Mouse (Mus musculus) liver, embryonic 18 days (tissue): ENCODE data around the gene Mmp25. TPM values are rescaled to one million over a fixed set of nuclear protein-coding genes. Genes with fewer than 3 reads are reported as not detected.

Source experiments
- polyA plus RNA-seq: library from polyadenylated mRNA; depleted of rRNA; stranded (reverse); fragments of >200 nt; gene quantifications from 2 replicates; pipeline ENCODE4 v1.2.3, GENCODE M21; 2012; rRNA removed

Gene Mmp25
- polyA plus RNA-seq: 1.1 and 1.3 TPM in 2 replicates

GRCm38 (mm10) chr17:23644613-23645495 is at the start of gene Mmp25:
Gene Mmp25 (minus strand): TSS chr17:23645277.

GRCm38 (mm10) chr17:23683856-23684672 is 39.0 kb upstream of the Mmp25 start, which contains the start of gene Cldn9:
Gene Cldn9 (minus strand): TSS chr17:23684026.

GRCm38 (mm10) chr17:23679127-23679835 is 34.2 kb upstream of the Mmp25 start, which contains the start of gene Cldn6:
Gene Cldn6 (plus strand): TSS chr17:23679249.

GRCm38 (mm10) chr17:23677236-23677679 is 32.2 kb upstream of the Mmp25 start, which contains the start of gene Tnfrsf12a:
Gene Tnfrsf12a (minus strand): TSS chr17:23677468.

GRCm38 (mm10) chr17:23673424-23674073 is 28.5 kb upstream of the Mmp25 start, which contains the start of the genes Hcfc1r1 and Thoc6:
Gene Hcfc1r1 (plus strand): TSS chr17:23673596.
Gene Thoc6 (minus strand): TSS chr17:23673882.

GRCm38 (mm10) chr17:23660117-23660875 is 15.2 kb upstream of the Mmp25 start, which contains the start of gene Bicdl2:
Gene Bicdl2 (plus strand): TSS chr17:23660506.

GRCm38 (mm10) chr17:23600641-23601622 is 44.1 kb downstream of the Mmp25 start, which contains the start of gene Zscan10:
Gene Zscan10 (plus strand): TSS chr17:23600856.

GRCm38 (mm10) chr17:23598582-23599552 is 46.2 kb downstream of the Mmp25 start, which contains the start of gene Zfp13:
Gene Zfp13 (minus strand): TSS chr17:23599487.

Other genes starting within 250 kb of the Mmp25 start
- not detected in 2 replicates for gene Vmn2r117, start 165.6 kb downstream of the Mmp25 start, polyA plus RNA-seq
- gene Zfp213, start 81.0 kb downstream of the Mmp25 start, polyA plus RNA-seq: 3.4 and 3.7 TPM in 2 replicates
- gene Zfp13, start 45.8 kb downstream of the Mmp25 start, polyA plus RNA-seq: 2.8 and 3.6 TPM in 2 replicates
- gene Zscan10, start 44.4 kb downstream of the Mmp25 start, polyA plus RNA-seq: 0.02 TPM in 1 of 2 replicates, not detected in the other
- 0.07 and 0.11 TPM in 2 replicates for gene Bicdl2, start 15.2 kb upstream of the Mmp25 start, polyA plus RNA-seq
- gene Hcfc1r1, start 28.3 kb upstream of the Mmp25 start, polyA plus RNA-seq: 15.2 and 19.3 TPM in 2 replicates
- gene Thoc6, start 28.6 kb upstream of the Mmp25 start, polyA plus RNA-seq: 12.8 and 12.9 TPM in 2 replicates
- 4.9 TPM in 2 replicates for gene Tnfrsf12a, start 32.2 kb upstream of the Mmp25 start, polyA plus RNA-seq
- 2.8 and 3.0 TPM in 2 replicates for gene Cldn6, start 34.0 kb upstream of the Mmp25 start, polyA plus RNA-seq
- 0.05 TPM in 2 replicates for gene Cldn9, start 38.7 kb upstream of the Mmp25 start, polyA plus RNA-seq
- 0.02 and 0.05 TPM in 2 replicates for gene 1520401A03Rik, start 77.5 kb upstream of the Mmp25 start, polyA plus RNA-seq
- 15.3 and 19.6 TPM in 2 replicates for gene Pkmyt1, start 81.1 kb upstream of the Mmp25 start, polyA plus RNA-seq
- 2.7 and 3.4 TPM in 2 replicates for gene Paqr4, start 95.6 kb upstream of the Mmp25 start, polyA plus RNA-seq
- gene Kremen2, start 100.6 kb upstream of the Mmp25 start, polyA plus RNA-seq: not detected in 2 replicates
- 5.5 and 5.8 TPM in 2 replicates for gene Flywch1, start 126.3 kb upstream of the Mmp25 start, polyA plus RNA-seq
- 1.1 and 1.3 TPM in 2 replicates for gene Flywch2, start 140.8 kb upstream of the Mmp25 start, polyA plus RNA-seq
- gene Srrm2, start 145.3 kb upstream of the Mmp25 start, polyA plus RNA-seq: 98.2 and 129 TPM in 2 replicates
- gene Elob, start 183.9 kb upstream of the Mmp25 start, polyA plus RNA-seq: 283 and 284 TPM in 2 replicates
- not detected in 2 replicates for gene Prss33, start 190.8 kb upstream of the Mmp25 start, polyA plus RNA-seq
- gene Prss32, start 198.6 kb upstream of the Mmp25 start, polyA plus RNA-seq: not detected in 2 replicates
- gene Prss41, start 198.9 kb upstream of the Mmp25 start, polyA plus RNA-seq: 0.14 and 0.19 TPM in 2 replicates
- not detected in 2 replicates for gene Prss21, start 222.8 kb upstream of the Mmp25 start, polyA plus RNA-seq
- gene Dcpp1, start 235.6 kb upstream of the Mmp25 start, polyA plus RNA-seq: not detected in 2 replicates
- not detected in 2 replicates for gene Dcpp2, start 235.6 kb upstream of the Mmp25 start, polyA plus RNA-seq